Mouse (Mus musculus) liver, embryonic 16.5 days (tissue): ENCODE data around the gene Nat9. TPM values are rescaled to one million over a fixed set of nuclear protein-coding genes. Genes with fewer than 3 reads are reported as not detected.
A peak's percentile ranks its signal among the peaks of the same experiment; 100 is the strongest.

Source experiments
- ATAC-seq: fragments of 200-750 bp; cut with Nextera tagmentation; 2 replicates; pipeline ENCODE4 v1.8.0; 2017; ENCODE audit warnings: low read depth, mild to moderate bottlenecking, moderate number of reproducible peaks, moderate library complexity
- H3K27ac ChIP-seq: fragments of 300-500 bp; sonication (generic); 2 replicates; pipeline ENCODE4 v1.5.1; 2014; ENCODE audit warnings: mild to moderate bottlenecking, low read length
- H3K27me3 ChIP-seq: fragments of 300-500 bp; sonication (generic); 2 replicates; pipeline ENCODE4 v1.6.1; 2014; ENCODE audit warnings: low read depth, low read length, mixed read lengths; ENCODE audit not compliant: control insufficient read depth, insufficient read depth
- H3K36me3 ChIP-seq: fragments of 300-500 bp; sonication (generic); 2 replicates; pipeline ENCODE4 v1.6.1; 2014; ENCODE audit warnings: mild to moderate bottlenecking; ENCODE audit not compliant: control insufficient read depth, insufficient read depth
- H3K4me1 ChIP-seq: fragments of 300-500 bp; sonication (generic); 2 replicates; pipeline ENCODE4 v1.6.1; 2014; ENCODE audit warnings: low read depth, low read length, mixed read lengths; ENCODE audit not compliant: control insufficient read depth
- H3K4me2 ChIP-seq: fragments of 300-500 bp; sonication (generic); 2 replicates; pipeline ENCODE4 v1.6.1; 2014; ENCODE audit warnings: low read depth, low read length, mixed read lengths
- H3K4me3 ChIP-seq: fragments of 300-500 bp; sonication (generic); 2 replicates; pipeline ENCODE4 v1.5.1; 2014; ENCODE audit warnings: low read depth, mild to moderate bottlenecking, low read length
- H3K9ac ChIP-seq: fragments of 300-500 bp; sonication (generic); 2 replicates; pipeline ENCODE4 v1.6.1; 2014; ENCODE audit warnings: low read depth, low read length
- H3K9me3 ChIP-seq: fragments of 300-500 bp; sonication (generic); replicated peaks from 2 replicates; pipeline ENCODE4 v1.6.1; 2016; ENCODE audit warnings: low read length; ENCODE audit not compliant: control insufficient read depth
- WGBS: fragments of 180-500 bp; shearing (Covaris S2); extraction: QIAGEN DNeasy Blood & Tissue Kit; methylation state at CpG from one replicate; pipeline ENCODE4 v1.1.7; 2014; ENCODE audit not compliant: insufficient replicate concordance; 5-methylcytosine and 5-hydroxymethylcytosine counted together
- polyA plus RNA-seq: library from polyadenylated mRNA; unstranded; fragments of >200 nt; fragmentation: Nextera tagmentation; extraction: Ambion mirVana; gene quantifications from 2 replicates; pipeline ENCODE4 v1.2.1, GENCODE M21; 2015

Nat9 gene
- polyA plus RNA-seq, 1 experiment from 2014 or later, result 12.7 TPM

GRCm38 (mm10) chr11:115202756-115203155 is 15.1 kb upstream of the Nat9 start:
- H3K4me3 ChIP-seq, result no peak overlapping the region

GRCm38 (mm10) chr11:115202316-115202715 is 14.7 kb upstream of the Nat9 start:
- Histone ChIP-seq H3K9me3 (no peaks in the 10 kb centered on the region), H3K9ac (no peak overlapping the region), H3K4me2 (no peak overlapping the region), H3K36me3 (no peaks in the 10 kb centered on the region), H3K4me3 (no peak overlapping the region), H3K4me1 (no peaks in the 10 kb centered on the region), H3K27me3 (no peaks in the 10 kb centered on the region), H3K27ac (no peak overlapping the region)
- 15% methylated on average over 12 of the region's 12 CpGs for WGBS
- peak; percentile 64; the same call in 1 of the 2 replicates for ATAC-seq

More at GRCm38 (mm10) chr11:115202756-115203155, 15.1 kb upstream of the Nat9 start:
- 79% methylated on average over 9 of the region's 9 CpGs for WGBS
- Histone ChIP-seq H3K4me1 (no peaks in the 10 kb centered on the region), H3K36me3 (no peaks in the 10 kb centered on the region), H3K9ac (no peak overlapping the region), H3K4me2 (no peak overlapping the region), H3K27me3 (no peaks in the 10 kb centered on the region), H3K27ac (no peak overlapping the region), H3K9me3 (no peaks in the 10 kb centered on the region)
- no peak for ATAC-seq

GRCm38 (mm10) chr11:115200520-115200919 is 12.9 kb upstream of the Nat9 start:
- Histone ChIP-seq H3K36me3 (no peaks in the 10 kb centered on the region), H3K9ac (no peak overlapping the region), H3K4me3 (no peak overlapping the region), H3K27me3 (no peaks in the 10 kb centered on the region), H3K9me3 (no peaks in the 10 kb centered on the region), H3K27ac (no peak overlapping the region), H3K4me2 (no peak overlapping the region), H3K4me1 (no peaks in the 10 kb centered on the region; the same call in 1 of the 2 replicates)
- ATAC-seq, result no peak
- 73% methylated on average over 4 of the region's 4 CpGs for WGBS

- no peaks in the 10 kb centered on the region for H3K27me3 ChIP-seq
- H3K36me3 ChIP-seq, result no peaks in the 10 kb centered on the region
- peaks cover 12% of the 10 kb centered on the region for H3K4me1 ChIP-seq
- no peak overlapping the region for H3K27ac ChIP-seq
- no peak for ATAC-seq
- 71% methylated on average over 12 of the region's 12 CpGs for WGBS
- no peak overlapping the region for H3K4me2 ChIP-seq
- no peak overlapping the region for H3K4me3 ChIP-seq
- no peaks in the 10 kb centered on the region for H3K9me3 ChIP-seq
- H3K9ac ChIP-seq, result no peak overlapping the region
Measured at GRCm38 (mm10) chr11:115198932-115199384, 11.3 kb upstream of the Nat9 start.

- ATAC-seq, result no peak
- Histone ChIP-seq H3K4me2 (no peak overlapping the region), H3K4me3 (no peak overlapping the region), H3K36me3 (no peaks in the 10 kb centered on the region), H3K27ac (no peak overlapping the region), H3K4me1 (peaks cover 12% of the 10 kb centered on the region), H3K9me3 (no peaks in the 10 kb centered on the region), H3K27me3 (no peaks in the 10 kb centered on the region), H3K9ac (no peak overlapping the region)
- WGBS, result 70% methylated on average over 8 of the region's 8 CpGs
Measured at GRCm38 (mm10) chr11:115197558-115197957, 9.9 kb upstream of the Nat9 start.

GRCm38 (mm10) chr11:115195933-115196332 is 8.3 kb upstream of the Nat9 start:
- Histone ChIP-seq H3K36me3 (no peaks in the 10 kb centered on the region), H3K27ac (no peak overlapping the region), H3K27me3 (no peaks in the 10 kb centered on the region), H3K4me2 (no peak overlapping the region), H3K9me3 (no peaks in the 10 kb centered on the region), H3K4me1 (peaks cover 18% of the 10 kb centered on the region), H3K4me3 (no peak overlapping the region), H3K9ac (no peak overlapping the region)
- no peak for ATAC-seq
- 18% methylated on average over 5 of the region's 5 CpGs for WGBS

GRCm38 (mm10) chr11:115194693-115195092 is 7.0 kb upstream of the Nat9 start:
- H3K4me2 ChIP-seq, result no peak overlapping the region

GRCm38 (mm10) chr11:115192180-115192579 is 4.5 kb upstream of the Nat9 start:
- Histone ChIP-seq H3K9me3 (no peaks in the 10 kb centered on the region), H3K9ac (no peak overlapping the region), H3K4me1 (peaks cover 25% of the 10 kb centered on the region), H3K4me3 (no peak overlapping the region), H3K36me3 (no peaks in the 10 kb centered on the region), H3K4me2 (no peak overlapping the region), H3K27me3 (no peaks in the 10 kb centered on the region), H3K27ac (0 out of 2 replicates have a peak overlapping the region, but pooled peaks have one; percentile 39)
- WGBS, result 18% methylated on average over 9 of the region's 9 CpGs
- ATAC-seq, result no peak

More at GRCm38 (mm10) chr11:115194693-115195092, 7.0 kb upstream of the Nat9 start:
- peaks cover 18% of the 10 kb centered on the region for H3K4me1 ChIP-seq
- H3K4me3 ChIP-seq, result no peak overlapping the region
- WGBS, result 27% methylated on average over 6 of the region's 6 CpGs
- H3K9me3 ChIP-seq, result no peaks in the 10 kb centered on the region
- H3K27me3 ChIP-seq, result no peaks in the 10 kb centered on the region
- no peak for ATAC-seq
- no peaks in the 10 kb centered on the region for H3K36me3 ChIP-seq
- H3K27ac ChIP-seq, result no peak overlapping the region
- H3K9ac ChIP-seq, result no peak overlapping the region

- no peak for ATAC-seq
- Histone ChIP-seq H3K4me3 (no peak overlapping the region), H3K4me1 (peaks cover 30% of the 10 kb centered on the region), H3K9ac (no peak overlapping the region), H3K4me2 (peak overlapping the region; percentile 30; the same call in 1 of the 2 replicates), H3K36me3 (no peaks in the 10 kb centered on the region), H3K27me3 (no peaks in the 10 kb centered on the region), H3K27ac (peak overlapping the region; percentile 55), H3K9me3 (no peaks in the 10 kb centered on the region)
- 62% methylated on average over 6 of the region's 6 CpGs for WGBS
Measured at GRCm38 (mm10) chr11:115189304-115189703, 1.6 kb upstream of the Nat9 start.
